Mouse (Mus musculus) limb, embryonic 13.5 days (tissue): ENCODE data around the gene Spag5. TPM values are rescaled to one million over a fixed set of nuclear protein-coding genes. Genes with fewer than 3 reads are reported as not detected.

Experiments used
- ATAC-seq: fragments of 200-750 bp; cut with Nextera tagmentation; 2 replicates; pipeline ENCODE4 v1.8.0; 2017; ENCODE audit warnings: low read depth, moderate number of reproducible peaks, moderate TSS enrichment; ENCODE audit not compliant: low FRiP score
- H3K27ac ChIP-seq: fragments of 300-500 bp; sonication (generic); 2 replicates; pipeline ENCODE4 v1.5.1; 2015; ENCODE audit warnings: inconsistent platforms, mild to moderate bottlenecking, moderate library complexity
- H3K27me3 ChIP-seq: fragments of 300-500 bp; sonication (generic); 2 replicates; pipeline ENCODE4 v1.6.1; 2015; ENCODE audit warnings: mild to moderate bottlenecking, inconsistent platforms
- H3K36me3 ChIP-seq: fragments of 300-500 bp; sonication (generic); 2 replicates; pipeline ENCODE4 v1.6.1; 2015; ENCODE audit warnings: inconsistent platforms, mild to moderate bottlenecking, moderate library complexity
- H3K4me1 ChIP-seq: fragments of 300-500 bp; sonication (generic); 2 replicates; pipeline ENCODE4 v1.6.1; 2015; ENCODE audit warnings: inconsistent platforms
- H3K4me2 ChIP-seq: fragments of 300-500 bp; sonication (generic); replicated peaks from 2 replicates; pipeline ENCODE4 v1.6.1; 2015; ENCODE audit warnings: inconsistent platforms, mild to moderate bottlenecking, moderate library complexity
- H3K4me3 ChIP-seq: fragments of 300-500 bp; sonication (generic); 2 replicates; pipeline ENCODE4 v1.5.1; 2015; ENCODE audit warnings: moderate library complexity, mild to moderate bottlenecking, inconsistent platforms
- H3K9ac ChIP-seq: fragments of 300-500 bp; sonication (generic); 2 replicates; pipeline ENCODE4 v1.6.1; 2015; ENCODE audit warnings: mild to moderate bottlenecking, inconsistent platforms
- H3K9me3 ChIP-seq: fragments of 300-500 bp; sonication (generic); 2 replicates; pipeline ENCODE4 v1.6.1; 2016; ENCODE audit warnings: inconsistent platforms
- WGBS: fragments of 180-500 bp; shearing (Covaris S2); methylation state at CpG from one replicate; pipeline ENCODE4 v1.1.7; 2015; 5-methylcytosine and 5-hydroxymethylcytosine counted together
- polyA plus RNA-seq: library from polyadenylated mRNA; unstranded; fragments of >200 nt; fragmentation: Nextera tagmentation; extraction: Ambion mirVana; gene quantifications from 2 replicates; pipeline ENCODE4 v1.2.1, GENCODE M21; 2015

The Spag5 gene
- polyA plus RNA-seq, 1 experiment from 2014 or later = 45.8 TPM

DNA sequence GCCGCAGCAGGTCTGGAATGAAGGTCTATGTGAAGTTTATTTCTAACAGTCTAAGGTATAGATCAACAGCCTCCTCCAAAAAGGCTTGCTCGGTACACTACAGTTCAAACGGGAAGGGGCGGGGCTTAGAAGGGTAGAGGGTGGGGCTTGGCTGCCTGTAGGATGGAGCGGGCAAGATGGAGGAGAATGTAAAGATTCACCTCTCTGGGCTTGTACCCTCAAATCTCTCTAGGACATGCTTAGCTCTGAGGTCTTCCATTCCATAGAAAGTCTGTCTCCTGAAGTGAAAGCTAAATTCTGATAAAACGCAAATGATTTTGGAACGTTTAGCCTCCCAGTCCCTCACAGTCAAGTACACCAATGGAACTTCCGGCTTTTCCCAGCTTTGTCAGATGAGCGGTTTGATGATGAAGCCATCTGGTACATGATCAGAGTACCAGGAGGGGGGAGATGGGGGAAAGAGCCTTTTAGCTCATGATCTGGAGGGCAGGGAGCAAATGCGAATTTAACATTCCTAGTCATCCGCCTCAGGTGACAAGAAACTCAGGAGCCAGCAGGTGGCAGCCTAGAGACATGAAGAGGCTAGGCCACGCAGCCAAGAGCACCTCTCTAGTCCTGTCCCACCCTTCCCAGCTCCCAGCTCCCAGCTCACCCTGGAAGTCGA lies 58.9 kb downstream of the Spag5 start:
- WGBS = 12% methylated on average over 13 of the region's 13 CpGs
- Histone ChIP-seq H3K27me3 (no peaks in the 10 kb centered on the region), H3K9me3 (no peaks in the 10 kb centered on the region), H3K4me2 (peak overlapping the region; percentile 59), H3K9ac (no peak overlapping the region; the same call in 1 of the 2 replicates), H3K36me3 (no peaks in the 10 kb centered on the region), H3K4me1 (peaks cover 22% of the 10 kb centered on the region), H3K27ac (no peak overlapping the region), H3K4me3 (peak overlapping the region; percentile 39)
- peak; percentile 80; the same call in 1 of the 2 replicates for ATAC-seq

GRCm38 (mm10) chr11:78360789-78361131 lies 59.4 kb downstream of the Spag5 start:
- Histone ChIP-seq H3K4me1 (peaks cover 22% of the 10 kb centered on the region), H3K9me3 (no peaks in the 10 kb centered on the region), H3K36me3 (no peaks in the 10 kb centered on the region), H3K9ac (no peak overlapping the region; the same call in 1 of the 2 replicates), H3K4me2 (peak overlapping the region; percentile 59), H3K27ac (no peak overlapping the region), H3K4me3 (no peak overlapping the region), H3K27me3 (no peaks in the 10 kb centered on the region)
- no peak for ATAC-seq
- WGBS = 70% methylated on average over 2 of the region's 2 CpGs

DNA sequence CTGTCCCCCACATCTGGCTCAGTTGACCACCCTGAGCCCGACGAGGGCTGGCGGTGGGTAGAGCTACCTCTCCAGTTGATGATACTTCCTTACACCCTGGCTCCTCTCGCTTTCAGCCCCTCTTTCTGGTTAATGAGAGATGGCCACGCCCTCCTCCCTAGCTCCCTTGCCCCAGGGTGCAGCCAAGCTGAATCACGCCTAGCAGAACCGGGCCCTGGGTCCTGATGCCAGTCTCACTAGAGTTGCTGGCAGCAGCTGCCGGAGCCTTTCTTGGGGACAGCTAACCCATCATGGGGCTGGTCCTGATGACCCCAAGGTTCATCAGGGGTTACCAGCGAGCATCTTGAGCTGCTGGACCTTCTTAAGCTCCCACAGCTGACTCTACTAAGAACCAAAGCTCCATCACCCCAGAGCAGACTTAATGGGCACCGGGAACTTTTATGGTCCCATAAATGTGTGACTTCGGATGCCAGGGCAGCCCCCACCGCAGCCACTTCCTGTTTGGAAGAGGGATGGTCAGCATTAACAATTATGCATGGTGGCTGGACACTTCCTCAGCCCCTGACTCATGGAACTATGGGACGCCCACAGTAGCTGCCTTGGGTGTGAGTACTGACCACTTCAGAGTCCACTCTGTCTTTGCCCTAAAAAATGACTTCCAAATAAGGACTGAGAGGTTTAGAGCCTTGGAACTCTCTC lies 62.1 kb downstream of the Spag5 start:
- ATAC-seq = no peak
- Histone ChIP-seq H3K9ac (no peak overlapping the region), H3K9me3 (no peaks in the 10 kb centered on the region), H3K27me3 (no peaks in the 10 kb centered on the region), H3K27ac (no peak overlapping the region), H3K36me3 (no peaks in the 10 kb centered on the region), H3K4me1 (peaks cover 22% of the 10 kb centered on the region), H3K4me2 (no peak overlapping the region), H3K4me3 (no peak overlapping the region)
- WGBS = 47% methylated on average over 13 of the region's 13 CpGs

- H3K27me3 ChIP-seq = no peaks in the 10 kb centered on the region
- no peaks in the 10 kb centered on the region for H3K36me3 ChIP-seq
- no peak overlapping the region for H3K9ac ChIP-seq
- ATAC-seq = no peak
- WGBS = 23% methylated on average over 8 of the region's 8 CpGs
- H3K4me2 ChIP-seq = no peak overlapping the region
- H3K27ac ChIP-seq = no peak overlapping the region
- H3K4me3 ChIP-seq = no peak overlapping the region
- H3K9me3 ChIP-seq = no peaks in the 10 kb centered on the region
- H3K4me1 ChIP-seq = peaks cover 22% of the 10 kb centered on the region
Observed at GRCm38 (mm10) chr11:78364103-78364502, 62.8 kb downstream of the Spag5 start.

DNA sequence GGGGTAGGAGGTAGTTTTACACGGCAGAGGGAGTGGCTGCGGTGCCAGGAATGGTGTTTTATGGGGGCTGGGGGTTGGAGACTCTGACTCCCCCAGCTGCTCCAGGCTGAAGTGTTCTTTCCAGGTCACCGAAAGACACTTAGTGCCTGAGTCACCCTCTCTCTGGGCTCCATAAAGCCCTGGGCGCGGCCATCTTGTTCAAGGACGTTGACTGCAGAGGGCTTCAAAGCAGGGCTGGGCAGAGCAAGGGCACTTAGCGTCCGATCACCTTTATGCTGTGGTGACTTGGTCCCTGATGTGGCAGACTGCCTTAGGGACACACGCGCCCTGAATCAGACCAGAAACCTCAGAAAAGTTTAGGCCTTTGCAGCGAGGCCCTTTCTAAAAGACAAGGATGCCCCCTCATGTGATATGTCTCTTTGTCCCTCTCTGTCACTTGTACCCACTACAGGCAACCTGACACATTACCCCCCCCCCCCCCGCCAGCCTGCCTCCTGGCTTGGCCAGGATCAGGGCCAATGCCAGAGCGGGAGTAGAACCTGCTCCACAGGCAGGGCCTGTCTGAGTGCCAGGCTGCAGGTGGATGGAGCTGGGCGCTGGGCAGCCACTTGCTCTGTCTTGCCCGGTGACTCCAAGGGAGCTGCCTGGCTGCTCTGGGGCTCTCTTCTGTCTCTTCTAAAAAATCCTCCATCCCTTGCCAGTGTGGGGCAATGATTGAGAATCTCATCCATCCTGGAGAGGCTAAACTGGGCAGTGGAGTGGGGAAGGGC lies 66.3 kb downstream of the Spag5 start:
- ATAC-seq = no peak
- WGBS = 83% methylated on average over 15 of the region's 15 CpGs
- no peaks in the 10 kb centered on the region for H3K27me3 ChIP-seq
- peaks cover 19% of the 10 kb centered on the region for H3K4me1 ChIP-seq
- H3K4me3 ChIP-seq = no peak overlapping the region
- H3K4me2 ChIP-seq = no peak overlapping the region
- H3K27ac ChIP-seq = no peak overlapping the region
- no peak overlapping the region for H3K9ac ChIP-seq
- H3K36me3 ChIP-seq = no peaks in the 10 kb centered on the region
- H3K9me3 ChIP-seq = no peaks in the 10 kb centered on the region

- no peak overlapping the region for H3K4me3 ChIP-seq
- ATAC-seq = no peak
- no peak overlapping the region for H3K4me2 ChIP-seq
- H3K36me3 ChIP-seq = no peaks in the 10 kb centered on the region
- no peaks in the 10 kb centered on the region for H3K9me3 ChIP-seq
- 45% methylated on average over 1 of the region's 1 CpGs for WGBS
- no peak overlapping the region for H3K27ac ChIP-seq
- H3K4me1 ChIP-seq = peaks cover 15% of the 10 kb centered on the region
- H3K9ac ChIP-seq = no peak overlapping the region
- H3K27me3 ChIP-seq = no peaks in the 10 kb centered on the region
Observed at GRCm38 (mm10) chr11:78370389-78370788, 69.1 kb downstream of the Spag5 start.

DNA sequence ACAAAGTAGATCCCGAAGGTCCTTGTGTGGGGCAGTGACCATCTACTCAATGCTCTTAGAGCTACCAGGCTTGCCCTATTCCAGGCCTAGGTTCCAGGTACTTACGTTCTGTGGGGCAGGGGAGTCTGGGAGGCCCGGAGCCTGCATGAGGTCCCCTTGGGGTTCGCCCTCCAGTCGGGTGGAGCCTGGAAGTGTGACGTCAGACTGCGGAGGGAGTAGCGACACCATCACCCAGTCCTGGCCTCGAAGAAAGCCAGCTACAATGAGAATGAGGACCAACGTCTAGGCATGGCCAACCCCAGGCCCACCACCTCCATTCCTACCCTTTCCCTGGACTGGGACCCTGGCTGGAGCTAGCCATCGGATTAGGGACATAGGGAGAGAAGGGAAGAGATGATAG lies 70.4 kb downstream of the Spag5 start:
- Histone ChIP-seq H3K36me3 (no peaks in the 10 kb centered on the region), H3K9me3 (no peaks in the 10 kb centered on the region), H3K27me3 (no peaks in the 10 kb centered on the region), H3K4me3 (no peak overlapping the region), H3K27ac (no peak overlapping the region), H3K4me1 (peaks cover 16% of the 10 kb centered on the region), H3K9ac (no peak overlapping the region), H3K4me2 (no peak overlapping the region)
- 91% methylated on average over 11 of the region's 11 CpGs for WGBS
- no peak for ATAC-seq

Other genes with a start within 250 kb of the Spag5 start
- 37.8 and 38.7 TPM in 2 replicates for gene Eral1, start 221.1 kb upstream of the Spag5 start, polyA plus RNA-seq
- gene Fam222b, start 206.9 kb upstream of the Spag5 start, polyA plus RNA-seq = 13.7 and 16.1 TPM in 2 replicates
- gene Traf4, start 135.9 kb upstream of the Spag5 start, polyA plus RNA-seq = 108 and 109 TPM in 2 replicates
- 20.1 and 20.7 TPM in 2 replicates for gene Nek8, start 124.9 kb upstream of the Spag5 start, polyA plus RNA-seq
- gene Tlcd1, start 124.8 kb upstream of the Spag5 start, polyA plus RNA-seq = 13.5 and 14.1 TPM in 2 replicates
- 1,373 and 1,384 TPM in 2 replicates for gene Rpl23a, start 117.9 kb upstream of the Spag5 start, polyA plus RNA-seq
- 171 and 185 TPM in 2 replicates for gene Rab34, start 113.1 kb upstream of the Spag5 start, polyA plus RNA-seq
- gene Proca1, start 108.1 kb upstream of the Spag5 start, polyA plus RNA-seq = 2.7 and 3.0 TPM in 2 replicates
- gene Sdf2, start 55.8 kb upstream of the Spag5 start, polyA plus RNA-seq = 78.9 and 81.2 TPM in 2 replicates
- gene Supt6, start 55.5 kb upstream of the Spag5 start, polyA plus RNA-seq = 29.4 and 33.2 TPM in 2 replicates
- gene 2610507B11Rik, start 39.8 kb upstream of the Spag5 start, polyA plus RNA-seq = 74.7 and 76.1 TPM in 2 replicates
- 0.11 and 0.56 TPM in 2 replicates for gene BC030499, start 10.7 kb upstream of the Spag5 start, polyA plus RNA-seq
- 6.5 and 6.6 TPM in 2 replicates for gene Aldoc, start 21.4 kb downstream of the Spag5 start, polyA plus RNA-seq
- gene Pigs, start 26.9 kb downstream of the Spag5 start, polyA plus RNA-seq = 88.5 and 88.9 TPM in 2 replicates
- 70.1 and 74.7 TPM in 2 replicates for gene Unc119, start 42.0 kb downstream of the Spag5 start, polyA plus RNA-seq
- 0.24 and 0.48 TPM in 2 replicates for gene Foxn1, start 85.0 kb downstream of the Spag5 start, polyA plus RNA-seq
- not detected in 2 replicates for gene Slc13a2, start 120.7 kb downstream of the Spag5 start, polyA plus RNA-seq
- 17.1 TPM in 2 replicates for gene Slc46a1, start 164.2 kb downstream of the Spag5 start, polyA plus RNA-seq
- 2.4 and 2.6 TPM in 2 replicates for gene Sarm1, start 196.2 kb downstream of the Spag5 start, polyA plus RNA-seq
- gene Vtn, start 197.6 kb downstream of the Spag5 start, polyA plus RNA-seq = 0.39 and 1.8 TPM in 2 replicates
- not detected in 2 replicates for gene Sebox, start 201.9 kb downstream of the Spag5 start, polyA plus RNA-seq
- gene Tmem199, start 210.6 kb downstream of the Spag5 start, polyA plus RNA-seq = 45.9 and 48.7 TPM in 2 replicates
- 182 and 186 TPM in 2 replicates for gene Poldip2, start 210.7 kb downstream of the Spag5 start, polyA plus RNA-seq
- gene Tnfaip1, start 234.8 kb downstream of the Spag5 start, polyA plus RNA-seq = 81.4 and 84.8 TPM in 2 replicates
- 165 and 168 TPM in 2 replicates for gene Ift20, start 234.8 kb downstream of the Spag5 start, polyA plus RNA-seq
- 74.1 and 75.2 TPM in 2 replicates for gene Tmem97, start 249.2 kb downstream of the Spag5 start, polyA plus RNA-seq